Mouse (Mus musculus): ENCODE measurements around the gene Numbl. TPM values are rescaled to one million over a fixed set of nuclear protein-coding genes. Genes with fewer than 3 reads are reported as not detected.

The Numbl gene
- polyA plus RNA-seq, 1 experiment from 2014 or later: 1.7 TPM

- H3K27ac ChIP-seq: no peak overlapping the region
- WGBS (ENCODE audit: insufficient replicate concordance): 56% methylated on average over 3 of the region's 3 CpGs
- peaks cover 38% of the 10 kb centered on the region for H3K27me3 ChIP-seq
- H3K4me3 ChIP-seq (replicated peaks): no peak overlapping the region
- no peak overlapping the region for H3K4me2 ChIP-seq
- 0 out of 2 replicates have a peak, but pooled peaks cover 4% of the 10 kb centered on the region for H3K36me3 ChIP-seq
- DNase-seq: no peak
- no peak overlapping the region for H3K9ac ChIP-seq
- peaks cover 12% of the 10 kb centered on the region; the same call in 1 of the 2 replicates for H3K9me3 ChIP-seq (replicated peaks)
- peaks cover 14% of the 10 kb centered on the region for H3K4me1 ChIP-seq (replicated peaks)
- no peak for ATAC-seq (ENCODE audit: low read depth)
Observed at GRCm38 (mm10) chr7:27309832-27310231, 51.6 kb downstream of the Numbl start.

- DNase-seq (no peak), ATAC-seq (ENCODE audit: low read depth) (no peak)
- Histone ChIP-seq H3K4me3 (replicated peaks) (no peak overlapping the region), H3K27ac (no peak overlapping the region), H3K36me3 (0 out of 2 replicates have a peak, but pooled peaks cover 4% of the 10 kb centered on the region), H3K9ac (no peak overlapping the region), H3K4me1 (replicated peaks) (peaks cover 14% of the 10 kb centered on the region), H3K27me3 (peaks cover 38% of the 10 kb centered on the region), H3K9me3 (replicated peaks) (peaks cover 12% of the 10 kb centered on the region; the same call in 1 of the 2 replicates), H3K4me2 (peak overlapping the region; percentile 38)
- WGBS (ENCODE audit: insufficient replicate concordance): 6% methylated on average over 17 of the region's 17 CpGs
Observed at GRCm38 (mm10) chr7:27310306-27310705, 52.1 kb downstream of the Numbl start.

GRCm38 (mm10) chr7:27310996-27311535 lies 52.8 kb downstream of the Numbl start:
- H3K27ac ChIP-seq: no peak overlapping the region

GRCm38 (mm10) chr7:27311651-27312284 lies 53.5 kb downstream of the Numbl start:
- H3K4me1 ChIP-seq (replicated peaks): peaks cover 14% of the 10 kb centered on the region
- H3K4me2 ChIP-seq: no peak overlapping the region
- H3K36me3 ChIP-seq: 0 out of 2 replicates have a peak, but pooled peaks cover 4% of the 10 kb centered on the region
- ATAC-seq (ENCODE audit: low read depth) (no peak), DNase-seq (no peak)
- H3K9me3 ChIP-seq (replicated peaks): peaks cover 12% of the 10 kb centered on the region; the same call in 1 of the 2 replicates
- H3K4me3 ChIP-seq (replicated peaks): no peak overlapping the region
- 69% methylated on average over 12 of the region's 12 CpGs for WGBS (ENCODE audit: insufficient replicate concordance)
- no peak overlapping the region for H3K9ac ChIP-seq
- no peak overlapping the region for H3K27ac ChIP-seq
- peaks cover 36% of the 10 kb centered on the region for H3K27me3 ChIP-seq

More at GRCm38 (mm10) chr7:27310996-27311535, 52.8 kb downstream of the Numbl start:
- H3K9ac ChIP-seq: no peak overlapping the region
- no peak for DNase-seq
- WGBS (ENCODE audit: insufficient replicate concordance): 29% methylated on average over 8 of the region's 8 CpGs
- 0 out of 2 replicates have a peak, but pooled peaks cover 4% of the 10 kb centered on the region for H3K36me3 ChIP-seq
- H3K9me3 ChIP-seq (replicated peaks): peaks cover 12% of the 10 kb centered on the region; the same call in 1 of the 2 replicates
- H3K27me3 ChIP-seq: peaks cover 36% of the 10 kb centered on the region
- peak overlapping the region; percentile 38; the same call in 1 of the 2 replicates for H3K4me2 ChIP-seq
- ATAC-seq (ENCODE audit: low read depth): no peak
- peaks cover 14% of the 10 kb centered on the region for H3K4me1 ChIP-seq (replicated peaks)
- H3K4me3 ChIP-seq (replicated peaks): no peak overlapping the region

GRCm38 (mm10) chr7:27314393-27314792 lies 56.2 kb downstream of the Numbl start:
- 67% methylated on average over 3 of the region's 3 CpGs for WGBS (ENCODE audit: insufficient replicate concordance)
- no peak overlapping the region for H3K27ac ChIP-seq

GRCm38 (mm10) chr7:27315958-27316357 lies 57.7 kb downstream of the Numbl start:
- no peak for ATAC-seq (ENCODE audit: low read depth)

More at GRCm38 (mm10) chr7:27314393-27314792, 56.2 kb downstream of the Numbl start:
- H3K9me3 ChIP-seq (replicated peaks): peaks cover 12% of the 10 kb centered on the region; the same call in 1 of the 2 replicates
- H3K4me1 ChIP-seq (replicated peaks): peaks cover 9% of the 10 kb centered on the region
- no peak for DNase-seq
- ATAC-seq (ENCODE audit: low read depth): no peak
- peaks cover 26% of the 10 kb centered on the region for H3K27me3 ChIP-seq
- H3K9ac ChIP-seq: no peak overlapping the region
- H3K4me2 ChIP-seq: no peak overlapping the region
- 0 out of 2 replicates have a peak, but pooled peaks cover 4% of the 10 kb centered on the region for H3K36me3 ChIP-seq
- H3K4me3 ChIP-seq (replicated peaks): no peak overlapping the region

GRCm38 (mm10) chr7:27319411-27319810 lies 61.2 kb downstream of the Numbl start:
- Histone ChIP-seq H3K4me2 (no peak overlapping the region), H3K4me3 (replicated peaks) (no peak overlapping the region), H3K27ac (no peak overlapping the region), H3K9ac (no peak overlapping the region), H3K27me3 (peaks cover 34% of the 10 kb centered on the region), H3K36me3 (no peaks in the 10 kb centered on the region), H3K4me1 (replicated peaks) (no peaks in the 10 kb centered on the region), H3K9me3 (replicated peaks) (peaks cover under 1% of the 10 kb centered on the region; the same call in 1 of the 2 replicates)
- DNase-seq: no peak
- no peak for ATAC-seq (ENCODE audit: low read depth)
- 75% methylated on average over 22 of the region's 22 CpGs for WGBS (ENCODE audit: insufficient replicate concordance)

More at GRCm38 (mm10) chr7:27315958-27316357, 57.7 kb downstream of the Numbl start:
- DNase-seq: no peak
- Histone ChIP-seq H3K4me1 (replicated peaks) (no peaks in the 10 kb centered on the region), H3K9me3 (replicated peaks) (peaks cover 12% of the 10 kb centered on the region; the same call in 1 of the 2 replicates), H3K36me3 (0 out of 2 replicates have a peak, but pooled peaks cover 4% of the 10 kb centered on the region), H3K27ac (no peak overlapping the region), H3K27me3 (peaks cover 13% of the 10 kb centered on the region), H3K4me3 (replicated peaks) (no peak overlapping the region), H3K9ac (no peak overlapping the region), H3K4me2 (no peak overlapping the region)
- WGBS (ENCODE audit: insufficient replicate concordance): 43% methylated on average over 7 of the region's 7 CpGs

- Histone ChIP-seq H3K4me2 (no peak overlapping the region), H3K27ac (no peak overlapping the region), H3K9me3 (replicated peaks) (no peaks in the 10 kb centered on the region), H3K27me3 (peaks cover 63% of the 10 kb centered on the region), H3K36me3 (no peaks in the 10 kb centered on the region), H3K9ac (no peak overlapping the region), H3K4me3 (replicated peaks) (no peak overlapping the region), H3K4me1 (replicated peaks) (0 out of 2 replicates have a peak, but pooled peaks cover 3% of the 10 kb centered on the region)
- ATAC-seq (ENCODE audit: low read depth) (no peak), DNase-seq (no peak)
- WGBS (ENCODE audit: insufficient replicate concordance): 18% methylated on average over 13 of the region's 13 CpGs
Observed at GRCm38 (mm10) chr7:27322291-27322690, 64.1 kb downstream of the Numbl start.

GRCm38 (mm10) chr7:27323001-27323400 lies 64.8 kb downstream of the Numbl start:
- no peak overlapping the region for H3K4me3 ChIP-seq (replicated peaks)
- DNase-seq: no peak
- no peak overlapping the region for H3K27ac ChIP-seq
- H3K4me2 ChIP-seq: no peak overlapping the region
- H3K9me3 ChIP-seq (replicated peaks): no peaks in the 10 kb centered on the region
- 0 out of 2 replicates have a peak, but pooled peaks cover 3% of the 10 kb centered on the region for H3K4me1 ChIP-seq (replicated peaks)
- H3K9ac ChIP-seq: no peak overlapping the region
- no peaks in the 10 kb centered on the region for H3K36me3 ChIP-seq
- H3K27me3 ChIP-seq: peaks cover 70% of the 10 kb centered on the region
- 74% methylated on average over 5 of the region's 5 CpGs for WGBS (ENCODE audit: insufficient replicate concordance)
- ATAC-seq (ENCODE audit: low read depth): no peak

- DNase-seq (no peak), ATAC-seq (ENCODE audit: low read depth) (no peak)
- Histone ChIP-seq H3K9me3 (replicated peaks) (no peaks in the 10 kb centered on the region), H3K27me3 (peaks cover 82% of the 10 kb centered on the region), H3K9ac (no peak overlapping the region), H3K4me1 (replicated peaks) (peaks cover 8% of the 10 kb centered on the region), H3K27ac (no peak overlapping the region), H3K4me3 (replicated peaks) (no peak overlapping the region), H3K4me2 (no peak overlapping the region), H3K36me3 (no peaks in the 10 kb centered on the region)
- 78% methylated on average over 11 of the region's 11 CpGs for WGBS (ENCODE audit: insufficient replicate concordance)
Observed at GRCm38 (mm10) chr7:27324161-27324560, 65.9 kb downstream of the Numbl start.

- Histone ChIP-seq H3K27me3 (peaks cover 89% of the 10 kb centered on the region), H3K4me3 (replicated peaks) (no peak overlapping the region), H3K4me2 (no peak overlapping the region), H3K27ac (no peak overlapping the region), H3K36me3 (no peaks in the 10 kb centered on the region), H3K9ac (no peak overlapping the region), H3K9me3 (replicated peaks) (no peaks in the 10 kb centered on the region), H3K4me1 (replicated peaks) (peaks cover 15% of the 10 kb centered on the region)
- DNase-seq (no peak), ATAC-seq (ENCODE audit: low read depth) (no peak)
- WGBS (ENCODE audit: insufficient replicate concordance): 40% methylated on average over 19 of the region's 20 CpGs
Observed at GRCm38 (mm10) chr7:27324928-27325327, 66.7 kb downstream of the Numbl start.
